Mouse (Mus musculus) macrophage (primary cell): Measurements from ENCODE around the gene Dnah17. TPM values are rescaled to one million over a fixed set of nuclear protein-coding genes. Genes with fewer than 3 reads are reported as not detected.

ENCODE experiments used
- H3K27ac ChIP-seq: fragments of 350-480 bp; formaldehyde crosslinking; 2 replicates; pipeline ENCODE4 v1.9.0; 2021
- H3K36me3 ChIP-seq: fragments of 350-480 bp; formaldehyde crosslinking; 2 replicates; pipeline ENCODE4 v1.9.0; 2021; ENCODE audit errors: inconsistent target
- H3K4me3 ChIP-seq: fragments of 350-480 bp; formaldehyde crosslinking; 2 replicates; pipeline ENCODE4 v1.9.0; 2021; ENCODE audit errors: inconsistent target
- H3K79me2 ChIP-seq: fragments of 350-480 bp; formaldehyde crosslinking; 2 replicates; pipeline ENCODE4 v1.9.0; 2021; ENCODE audit errors: inconsistent target
- WGBS: methylation state at CpG from one replicate; pipeline ENCODE4 v1.1.7; 2026; ENCODE audit warnings: inconsistent platforms; ENCODE audit not compliant: missing documents; 5-methylcytosine and 5-hydroxymethylcytosine counted together
- polyA plus RNA-seq: library from polyadenylated mRNA; stranded (reverse); fragments of 250-400 nt; gene quantifications from 3 replicates; pipeline ENCODE4 v1.2.4, GENCODE M21; 2018; ENCODE audit warnings: inconsistent platforms

Dnah17 gene
- polyA plus RNA-seq, 1 experiment from 2014 or later = 0.16 TPM

- 81% methylated on average over 14 of the region's 14 CpGs for WGBS
- no peak overlapping the region for H3K27ac ChIP-seq
- H3K4me3 ChIP-seq = no peak overlapping the region
- H3K79me2 ChIP-seq = no peaks in the 10 kb centered on the region
- no peaks in the 10 kb centered on the region for H3K36me3 ChIP-seq
These were observed 87.0 kb downstream of the Dnah17 start for GRCm38 (mm10) chr11:118043293-118043907.

GRCm38 (mm10) chr11:118042791-118043190, 87.6 kb downstream of the Dnah17 start:
- WGBS = 93% methylated on average over 9 of the region's 9 CpGs
- Histone ChIP-seq H3K27ac (no peak overlapping the region), H3K36me3 (no peaks in the 10 kb centered on the region), H3K4me3 (no peak overlapping the region), H3K79me2 (no peaks in the 10 kb centered on the region)

- Histone ChIP-seq H3K27ac (no peak overlapping the region), H3K4me3 (no peak overlapping the region), H3K79me2 (no peaks in the 10 kb centered on the region), H3K36me3 (no peaks in the 10 kb centered on the region)
- 68% methylated on average over 9 of the region's 9 CpGs for WGBS
These were observed 95.4 kb downstream of the Dnah17 start for GRCm38 (mm10) chr11:118035068-118035467.

DNA sequence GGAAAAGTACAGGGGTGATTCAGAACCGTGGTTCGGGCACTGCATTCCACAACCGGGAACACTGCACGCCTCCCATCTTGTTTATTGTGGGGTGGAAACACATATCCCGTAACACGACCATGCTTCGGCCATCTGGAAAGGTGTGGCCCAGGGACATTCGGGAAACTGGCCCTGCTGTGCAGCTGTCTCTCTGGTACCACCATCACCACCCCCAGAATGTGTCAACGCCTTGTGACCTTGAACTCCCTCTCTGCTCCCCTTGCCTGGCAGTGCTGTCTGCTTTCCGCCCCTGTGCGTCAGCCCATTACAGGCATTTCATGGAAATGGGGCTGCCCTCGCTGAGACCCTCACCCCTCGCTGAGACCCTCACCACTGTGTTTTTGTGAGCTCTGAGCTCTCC, 96.0 kb downstream of the Dnah17 start:
- H3K36me3 ChIP-seq = no peaks in the 10 kb centered on the region
- H3K27ac ChIP-seq = no peak overlapping the region
- H3K79me2 ChIP-seq = no peaks in the 10 kb centered on the region
- WGBS = 85% methylated on average over 13 of the region's 13 CpGs
- no peak overlapping the region for H3K4me3 ChIP-seq

GRCm38 (mm10) chr11:118031134-118031533, 99.3 kb downstream of the Dnah17 start:
- WGBS = over 99% methylated on average over 9 of the region's 9 CpGs
- peaks cover 14% of the 10 kb centered on the region; the same call in 1 of the 2 replicates for H3K36me3 ChIP-seq

DNA sequence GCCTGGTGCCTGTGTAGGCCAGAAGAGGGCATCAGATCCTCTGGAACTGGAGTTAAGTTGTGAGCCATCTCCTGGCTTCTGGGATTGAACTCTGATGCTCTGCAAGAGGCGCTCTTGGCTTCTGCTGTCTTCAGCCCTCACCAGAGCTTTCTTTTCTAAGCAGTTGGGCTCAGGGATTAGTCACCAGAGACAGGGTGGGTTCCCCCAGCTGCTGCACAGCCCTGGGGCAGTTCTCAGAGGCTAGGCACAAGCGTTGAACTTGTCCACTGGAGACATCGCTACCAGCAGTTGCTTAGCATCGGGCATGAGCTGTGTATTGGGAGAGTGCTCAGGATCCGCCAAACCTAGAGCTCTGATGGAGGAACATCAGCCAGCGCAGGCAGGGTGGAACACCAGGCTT, 101.3 kb downstream of the Dnah17 start:
- no peak overlapping the region for H3K27ac ChIP-seq
- no peaks in the 10 kb centered on the region for H3K79me2 ChIP-seq
- peaks cover 21% of the 10 kb centered on the region; the same call in 1 of the 2 replicates for H3K36me3 ChIP-seq
- WGBS = 93% methylated on average over 6 of the region's 6 CpGs
- no peak overlapping the region for H3K4me3 ChIP-seq

More at GRCm38 (mm10) chr11:118031134-118031533, 99.3 kb downstream of the Dnah17 start:
- no peaks in the 10 kb centered on the region for H3K79me2 ChIP-seq
- no peak overlapping the region for H3K4me3 ChIP-seq
- H3K27ac ChIP-seq = no peak overlapping the region

DNA sequence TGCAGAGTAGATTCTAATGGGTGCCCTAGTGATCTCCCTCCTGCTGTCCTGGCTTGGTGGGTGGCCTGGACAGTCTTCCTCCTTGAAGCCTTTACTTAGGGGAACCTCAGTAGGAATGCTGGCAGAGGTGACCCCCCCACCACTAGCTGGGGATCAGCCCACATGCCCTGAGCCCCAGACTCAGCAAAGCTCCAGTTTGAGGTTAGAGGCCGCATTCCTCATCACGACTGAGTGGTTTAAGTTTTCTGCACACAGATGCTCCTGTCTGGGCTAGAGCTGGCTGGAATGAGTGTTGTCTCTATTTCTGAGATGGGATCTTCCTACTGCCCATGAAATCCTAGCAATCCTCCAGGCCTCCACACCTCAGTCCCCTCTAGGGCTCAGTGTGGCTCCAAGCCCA, 106.3 kb downstream of the Dnah17 start:
- WGBS = 100% methylated on average over 2 of the region's 2 CpGs
- Histone ChIP-seq H3K4me3 (no peak overlapping the region), H3K79me2 (peaks cover 37% of the 10 kb centered on the region), H3K27ac (no peak overlapping the region), H3K36me3 (peaks cover 60% of the 10 kb centered on the region)

- H3K79me2 ChIP-seq = peaks cover 43% of the 10 kb centered on the region
- 100% methylated on average over 7 of the region's 7 CpGs for WGBS
- peaks cover 60% of the 10 kb centered on the region for H3K36me3 ChIP-seq
- H3K27ac ChIP-seq = no peak overlapping the region
- no peak overlapping the region for H3K4me3 ChIP-seq
These were observed 107.0 kb downstream of the Dnah17 start for GRCm38 (mm10) chr11:118023475-118023874.

DNA sequence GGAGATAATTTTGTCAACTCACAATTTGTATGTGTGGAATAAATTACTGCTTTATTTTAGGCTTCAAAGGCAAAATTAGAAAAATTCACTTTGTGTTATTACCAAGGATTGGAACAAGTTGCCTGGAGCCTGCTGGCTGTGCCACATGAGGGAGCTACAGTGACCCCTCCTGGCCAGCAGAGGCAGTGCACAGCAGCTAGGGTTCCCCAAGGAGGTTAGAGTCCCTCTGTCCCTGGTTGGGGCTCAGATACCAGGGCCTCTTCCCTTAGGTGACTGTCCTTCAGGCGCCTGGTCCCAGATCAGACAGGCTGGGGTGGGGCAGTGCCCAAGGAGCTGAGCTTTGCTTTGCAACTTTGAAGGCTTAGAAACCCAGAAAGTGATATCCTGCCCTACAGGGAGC, 108.6 kb downstream of the Dnah17 start:
- Histone ChIP-seq H3K36me3 (peaks cover 51% of the 10 kb centered on the region), H3K27ac (no peak overlapping the region), H3K79me2 (peaks cover 52% of the 10 kb centered on the region), H3K4me3 (no peak overlapping the region)
- 91% methylated on average over 1 of the region's 1 CpGs for WGBS

GRCm38 (mm10) chr11:118018328-118018727, 112.1 kb downstream of the Dnah17 start:
- H3K27ac ChIP-seq = no peak overlapping the region
- 97% methylated on average over 2 of the region's 4 CpGs for WGBS
- H3K4me3 ChIP-seq = no peak overlapping the region
- peaks cover 31% of the 10 kb centered on the region for H3K36me3 ChIP-seq
- H3K79me2 ChIP-seq = peaks cover 86% of the 10 kb centered on the region

DNA sequence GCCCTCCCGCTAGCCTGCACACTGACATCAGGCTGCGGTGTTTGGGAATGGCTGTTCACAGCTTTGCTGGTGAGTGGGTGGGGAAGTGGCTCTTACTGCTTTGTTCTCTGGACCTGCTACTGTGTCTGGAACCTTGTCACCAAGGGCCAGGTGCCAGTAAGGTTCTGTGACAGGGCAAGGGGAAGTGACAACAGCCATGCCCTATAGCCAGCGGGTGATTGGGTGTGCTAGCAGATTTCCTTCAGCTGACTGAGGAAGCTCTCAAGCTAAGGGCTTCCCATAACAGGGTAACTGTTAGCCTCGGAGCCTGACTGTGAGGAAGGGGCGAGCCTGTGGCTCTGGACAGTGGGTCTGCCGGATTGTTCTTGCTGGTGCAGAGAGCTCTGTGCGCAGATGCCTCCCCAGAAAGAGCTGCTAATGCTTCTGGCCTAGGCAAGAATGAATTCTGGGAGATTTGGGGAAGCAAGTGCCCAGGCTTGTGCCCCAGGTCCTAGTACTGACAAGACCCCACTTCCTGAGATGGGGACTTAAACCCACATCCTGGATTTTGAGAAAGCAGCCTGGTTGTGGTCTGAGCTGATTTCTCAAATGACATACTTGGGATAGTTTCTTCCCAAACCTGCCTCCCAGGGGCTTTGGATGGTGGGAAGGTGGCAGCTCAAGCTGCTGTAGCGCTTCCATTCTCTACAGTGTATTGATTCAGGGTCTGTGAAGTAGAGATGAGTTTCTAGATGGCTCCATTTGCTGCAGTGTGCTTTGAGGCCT, 114.9 kb downstream of the Dnah17 start:
- peaks cover 24% of the 10 kb centered on the region; the same call in 1 of the 2 replicates for H3K36me3 ChIP-seq
- no peak overlapping the region for H3K4me3 ChIP-seq
- 49% methylated on average over 8 of the region's 8 CpGs for WGBS
- H3K79me2 ChIP-seq = peaks cover 91% of the 10 kb centered on the region
- H3K27ac ChIP-seq = peak overlapping the region; percentile 22

- Histone ChIP-seq H3K36me3 (peaks cover 17% of the 10 kb centered on the region; the same call in 1 of the 2 replicates), H3K4me3 (no peak overlapping the region), H3K27ac (no peak overlapping the region), H3K79me2 (peaks cover 91% of the 10 kb centered on the region)
- 56% methylated on average over 12 of the region's 12 CpGs for WGBS
These were observed 115.9 kb downstream of the Dnah17 start for GRCm38 (mm10) chr11:118014391-118014995.

DNA sequence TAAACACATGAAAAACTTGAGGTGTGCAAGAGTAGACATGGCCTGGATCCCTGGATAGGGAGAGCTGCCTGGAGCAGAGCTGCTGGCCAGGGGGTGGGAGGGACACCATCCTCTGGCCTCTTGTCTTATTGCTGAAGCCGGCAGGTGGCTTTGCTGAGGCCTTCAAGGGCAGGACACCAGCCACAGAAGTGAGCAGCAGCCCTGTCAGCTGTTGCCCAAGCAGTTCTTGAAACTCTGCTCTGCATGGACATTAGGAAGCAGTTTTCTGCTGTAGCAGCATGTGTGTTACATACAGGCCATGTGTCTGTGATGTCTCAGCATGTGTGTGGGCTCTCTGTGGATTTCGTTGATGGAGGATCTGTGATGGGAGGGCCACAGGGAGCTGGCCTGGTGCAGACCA, 117.1 kb downstream of the Dnah17 start:
- H3K79me2 ChIP-seq = peaks cover 91% of the 10 kb centered on the region
- peaks cover 19% of the 10 kb centered on the region; the same call in 1 of the 2 replicates for H3K36me3 ChIP-seq
- WGBS = 73% methylated on average over 2 of the region's 2 CpGs
- no peak overlapping the region for H3K4me3 ChIP-seq
- no peak overlapping the region for H3K27ac ChIP-seq

GRCm38 (mm10) chr11:118012595-118012994, 117.8 kb downstream of the Dnah17 start:
- Histone ChIP-seq H3K27ac (no peak overlapping the region), H3K79me2 (peaks cover 91% of the 10 kb centered on the region), H3K36me3 (peaks cover 19% of the 10 kb centered on the region; the same call in 1 of the 2 replicates), H3K4me3 (no peak overlapping the region)
- 100% methylated on average over 1 of the region's 1 CpGs for WGBS
